Mouse (Mus musculus) C2C12 (cell line): ENCODE measurements around the gene Zc3h8.

Experiments used
- CEBPB ChIP-seq: IDR thresholded peaks from one replicate; pipeline ENCODE4 v1.6.1; 2011; ENCODE audit warnings: low read depth, mild to moderate bottlenecking, control low read depth, moderate library complexity
- CTCF ChIP-seq: IDR thresholded peaks from one replicate; pipeline ENCODE4 v1.5.1; 2011; ENCODE audit not compliant: control insufficient read depth, insufficient read depth, insufficient read length
- FOSL1 ChIP-seq: IDR thresholded peaks from one replicate; pipeline ENCODE4 v1.8.0; 2011; ENCODE audit warnings: mild to moderate bottlenecking, low read length; ENCODE audit not compliant: poor library complexity, insufficient read depth, severe bottlenecking

DNA sequence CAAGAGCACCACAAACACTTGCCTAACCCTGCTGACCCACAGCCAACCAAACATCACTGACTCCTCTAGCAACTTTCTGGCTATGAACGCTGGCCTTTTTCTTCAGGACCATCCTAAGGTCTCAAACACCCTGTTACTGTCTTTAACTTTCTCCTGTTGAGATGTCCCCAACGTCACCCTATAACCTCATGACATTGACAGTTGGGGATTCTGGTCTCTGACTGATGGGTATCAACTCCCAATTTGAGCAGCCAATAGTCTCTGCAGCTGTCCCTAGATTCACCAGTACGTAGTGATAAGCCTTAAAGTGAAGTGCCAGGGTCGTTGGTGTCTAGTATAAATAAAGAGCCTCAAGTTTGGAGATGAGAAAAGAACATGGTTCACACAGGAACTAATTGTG, 28.9 kb downstream of the Zc3h8 start:
- TF ChIP-seq CTCF (no peak), CEBPB (no peak), FOSL1 (no peak)
